Mouse (Mus musculus) intestine, postnatal 0 days (tissue): ENCODE measurements around the gene Gdpd5. TPM values are rescaled to one million over a fixed set of nuclear protein-coding genes. Genes with fewer than 3 reads are reported as not detected.

Experiments
- ATAC-seq: fragments of 200-750 bp; cut with Nextera tagmentation; 2 replicates; pipeline ENCODE4 v1.8.0; 2017; ENCODE audit warnings: mild to moderate bottlenecking, moderate TSS enrichment, moderate library complexity
- H3K27ac ChIP-seq: fragments of 300-500 bp; sonication (generic); 2 replicates; pipeline ENCODE4 v1.5.1; 2014; ENCODE audit warnings: mild to moderate bottlenecking, low read depth, low read length, moderate library complexity
- H3K27me3 ChIP-seq: fragments of 300-500 bp; sonication (generic); replicated peaks from 2 replicates; pipeline ENCODE4 v1.6.1; 2014; ENCODE audit warnings: low read length, mixed read lengths; ENCODE audit not compliant: control insufficient read depth, insufficient read depth
- H3K36me3 ChIP-seq: fragments of 300-500 bp; sonication (generic); 2 replicates; pipeline ENCODE4 v1.6.1; 2014; ENCODE audit warnings: mild to moderate bottlenecking, moderate library complexity; ENCODE audit not compliant: control insufficient read depth, insufficient read depth
- H3K4me1 ChIP-seq: fragments of 300-500 bp; sonication (generic); replicated peaks from 2 replicates; pipeline ENCODE4 v1.6.1; 2014; ENCODE audit warnings: antibody characterized with exemption, low read length, mixed read lengths; ENCODE audit not compliant: control insufficient read depth, insufficient read depth
- H3K4me2 ChIP-seq: fragments of 300-500 bp; sonication (generic); replicated peaks from 2 replicates; pipeline ENCODE4 v1.6.1; 2014; ENCODE audit warnings: low read depth, mild to moderate bottlenecking, moderate library complexity
- H3K4me3 ChIP-seq: fragments of 300-500 bp; sonication (generic); 2 replicates; pipeline ENCODE4 v1.5.1; 2014; ENCODE audit warnings: low read depth, low read length
- H3K9ac ChIP-seq: fragments of 300-500 bp; sonication (generic); 2 replicates; pipeline ENCODE4 v1.6.1; 2014; ENCODE audit warnings: mild to moderate bottlenecking, low read depth, low read length
- H3K9me3 ChIP-seq: fragments of 300-500 bp; sonication (generic); 2 replicates; pipeline ENCODE4 v1.6.1; 2016; ENCODE audit warnings: mixed run types; ENCODE audit not compliant: control insufficient read depth
- CTCF ChIP-seq: sonication (generic); IDR thresholded peaks from 2 replicates; pipeline ENCODE4 v1.5.1; 2016; ENCODE audit warnings: low read depth, mild to moderate bottlenecking, control low read depth, antibody characterized with exemption, moderate library complexity
- WGBS: fragments of 180-500 bp; shearing (Covaris S2); extraction: QIAGEN DNeasy Blood & Tissue Kit; methylation state at CpG from one replicate; pipeline ENCODE4 v1.1.7; 2014; 5-methylcytosine and 5-hydroxymethylcytosine counted together
- polyA plus RNA-seq: library from polyadenylated mRNA; unstranded; fragments of >200 nt; fragmentation: Nextera tagmentation; extraction: Ambion mirVana; gene quantifications from 2 replicates; pipeline ENCODE4 v1.2.1, GENCODE M21; 2015

Gene Gdpd5
- polyA plus RNA-seq, 1 experiment from 2014 or later: 15.7 TPM

GRCm38 (mm10) chr7:99409441-99410222 lies 28.4 kb downstream of the Gdpd5 start:
- H3K4me2 ChIP-seq: no peak overlapping the region
- H3K4me1 ChIP-seq: peaks cover 9% of the 10 kb centered on the region
- no peak overlapping the region for H3K9ac ChIP-seq
- H3K9me3 ChIP-seq: no peaks in the 10 kb centered on the region
- peak overlapping the region; percentile 42 for H3K27ac ChIP-seq
- no peaks in the 10 kb centered on the region for H3K27me3 ChIP-seq
- peak; percentile 41 for ATAC-seq
- H3K36me3 ChIP-seq: peaks cover 19% of the 10 kb centered on the region; the same call in 1 of the 2 replicates
- no peak for TF ChIP-seq CTCF
- WGBS: 52% methylated on average over 8 of the region's 8 CpGs
- H3K4me3 ChIP-seq: no peak overlapping the region

- H3K27ac ChIP-seq: peak overlapping the region; percentile 78
- H3K9me3 ChIP-seq: no peaks in the 10 kb centered on the region
- H3K36me3 ChIP-seq: peaks cover 14% of the 10 kb centered on the region; the same call in 1 of the 2 replicates
- no peak overlapping the region for H3K4me2 ChIP-seq
- no peak for ATAC-seq
- WGBS: 72% methylated on average over 9 of the region's 9 CpGs
- H3K4me3 ChIP-seq: no peak overlapping the region
- H3K27me3 ChIP-seq: no peaks in the 10 kb centered on the region
- peaks cover 9% of the 10 kb centered on the region for H3K4me1 ChIP-seq
- TF ChIP-seq CTCF: no peak
- no peak overlapping the region for H3K9ac ChIP-seq
Measured at GRCm38 (mm10) chr7:99410315-99410714, 29.1 kb downstream of the Gdpd5 start.

GRCm38 (mm10) chr7:99411047-99411779 lies 30.0 kb downstream of the Gdpd5 start:
- TF ChIP-seq CTCF: no peak
- Histone ChIP-seq H3K9me3 (no peaks in the 10 kb centered on the region), H3K36me3 (peaks cover 14% of the 10 kb centered on the region; the same call in 1 of the 2 replicates), H3K27me3 (no peaks in the 10 kb centered on the region), H3K27ac (peak overlapping the region; percentile 78), H3K4me2 (no peak overlapping the region), H3K9ac (no peak overlapping the region), H3K4me1 (peaks cover 9% of the 10 kb centered on the region), H3K4me3 (no peak overlapping the region)
- 21% methylated on average over 6 of the region's 6 CpGs for WGBS
- peak; percentile 82 for ATAC-seq

GRCm38 (mm10) chr7:99415045-99415444 lies 33.8 kb downstream of the Gdpd5 start:
- H3K27ac ChIP-seq: no peak overlapping the region
- H3K4me3 ChIP-seq: no peak overlapping the region
- no peaks in the 10 kb centered on the region for H3K27me3 ChIP-seq
- H3K9ac ChIP-seq: no peak overlapping the region
- H3K4me1 ChIP-seq: no peaks in the 10 kb centered on the region
- H3K4me2 ChIP-seq: no peak overlapping the region
- no peaks in the 10 kb centered on the region for H3K9me3 ChIP-seq
- H3K36me3 ChIP-seq: peaks cover 8% of the 10 kb centered on the region; the same call in 1 of the 2 replicates
- no peak for ATAC-seq
- 78% methylated on average over 4 of the region's 4 CpGs for WGBS
- no peak for TF ChIP-seq CTCF

- Histone ChIP-seq H3K4me1 (no peaks in the 10 kb centered on the region; the same call in 1 of the 2 replicates), H3K27ac (no peak overlapping the region), H3K36me3 (no peaks in the 10 kb centered on the region; the same call in 1 of the 2 replicates), H3K9ac (no peak overlapping the region), H3K4me3 (no peak overlapping the region), H3K27me3 (no peaks in the 10 kb centered on the region), H3K4me2 (no peak overlapping the region), H3K9me3 (no peaks in the 10 kb centered on the region)
- WGBS: 74% methylated on average over 3 of the region's 3 CpGs
- ATAC-seq: no peak
- no peak for TF ChIP-seq CTCF
Measured at GRCm38 (mm10) chr7:99419311-99419710, 38.1 kb downstream of the Gdpd5 start.

- no peak overlapping the region for H3K4me3 ChIP-seq
- TF ChIP-seq CTCF: no peak
- H3K27ac ChIP-seq: peak overlapping the region; percentile 87
- H3K9ac ChIP-seq: peak overlapping the region; percentile 26; the same call in 1 of the 2 replicates
- 35% methylated on average over 6 of the region's 6 CpGs for WGBS
- H3K36me3 ChIP-seq: no peaks in the 10 kb centered on the region; the same call in 1 of the 2 replicates
- no peaks in the 10 kb centered on the region for H3K9me3 ChIP-seq
- peak; percentile 87 for ATAC-seq
- H3K4me1 ChIP-seq: peaks cover 3% of the 10 kb centered on the region; the same call in 1 of the 2 replicates
- no peaks in the 10 kb centered on the region for H3K27me3 ChIP-seq
- no peak overlapping the region; the same call in 1 of the 2 replicates for H3K4me2 ChIP-seq
Measured at GRCm38 (mm10) chr7:99421006-99421405, 39.8 kb downstream of the Gdpd5 start.
